Mouse (Mus musculus) heart, postnatal 14 days (tissue): Measurements from ENCODE around the gene Rnps1. TPM values are rescaled to one million over a fixed set of nuclear protein-coding genes. Genes with fewer than 3 reads are reported as not detected.
"Not testable (repeated sequence)": the region's sequence is repeated elsewhere in the genome, so short reads cannot be mapped to it uniquely, and the experiment has no call there.

ENCODE experiments used
- DNase-seq, 2 experiments: peaks; one replicate each; pipeline ENCODE4 v3.0.0; 2021 to 2022
- intact Hi-C: fragments of 180-260 bp; cut with DNase I; formaldehyde crosslinking; loops from one replicate; pipeline ENCODE4 v1.15.1; 2025
- long read RNA-seq, 2 experiments: library from polyadenylated mRNA; stranded (forward); transcript quantifications; one replicate each; pipeline ENCODE4 v2.0.0; 2021
- total RNA-seq, 2 experiments: library from RNA; stranded (reverse); gene quantifications; 2 replicates each; pipeline ENCODE4 v1.2.3; 2021

Gene Rnps1
- 10 to 100 TPM; 69.6 to 73.5 TPM for total RNA-seq
- long read RNA-seq, experiment 1, transcript Rnps1-203 (9 exons, 1,920 nt), result minor isoform, 36 of 115 reads
- long read RNA-seq, experiment 1, transcript Rnps1-201 (8 exons, 1,816 nt), result major isoform, 37 of 115 reads
- long read RNA-seq, experiment 1, transcript Rnps1-202 (7 exons, 1,646 nt), result minor isoform, 24 of 115 reads
- long read RNA-seq, experiment 1, partial matches to known transcripts, result 6 of 115 reads
- long read RNA-seq, experiment 1, other reads (novel, unspliced or antisense), result 3 of 115 reads
- long read RNA-seq, experiment 2, transcript Rnps1-202 (7 exons, 1,646 nt), result minor isoform, 29 of 97 reads
- long read RNA-seq, experiment 2, transcript Rnps1-203 (9 exons, 1,920 nt), result minor isoform, 24 of 97 reads
- long read RNA-seq, experiment 2, transcript Rnps1-201 (8 exons, 1,816 nt), result major isoform, 30 of 97 reads
- long read RNA-seq, experiment 2, partial matches to known transcripts, result 6 of 97 reads
- long read RNA-seq, experiment 2, other reads (novel, unspliced or antisense), result 4 of 97 reads

- intact Hi-C loops, result no loop called here
- peak; percentile 92 to 95 for DNase-seq
Observed at GRCm38 (mm10) chr17:24414230-24414976, at the start of gene Rnps1. Rnps1 (plus strand) TSS chr17:24414565.

GRCm38 (mm10) chr17:24365863-24366262, 48.5 kb upstream of the Rnps1 start:
- intact Hi-C loops, result no loop called here
- no peak for DNase-seq

- intact Hi-C loops, result no loop called here
- DNase-seq, result no peak
Observed at GRCm38 (mm10) chr17:24375094-24375712, 39.2 kb upstream of the Rnps1 start.

GRCm38 (mm10) chr17:24375886-24376285, 38.5 kb upstream of the Rnps1 start:
- DNase-seq, result no peak
- intact Hi-C loops, result no loop called here

GRCm38 (mm10) chr17:24378496-24378895, 35.9 kb upstream of the Rnps1 start:
- intact Hi-C loops, result no loop called here
- no peak for DNase-seq

GRCm38 (mm10) chr17:24383789-24384188, 30.6 kb upstream of the Rnps1 start:
- DNase-seq, result no peak
- intact Hi-C loops, result no loop called here

GRCm38 (mm10) chr17:24388711-24389110, 25.7 kb upstream of the Rnps1 start:
- no peak for DNase-seq
- intact Hi-C loops, result no loop called here

GRCm38 (mm10) chr17:24389865-24390264, 24.5 kb upstream of the Rnps1 start:
- DNase-seq, result peak; percentile 62 to 72
- intact Hi-C loops, result loop anchor here (1.0 to 2.0 kb wide), 2 partner anchors 217 to 237 kb away; no protein-coding TSS in a partner anchor

GRCm38 (mm10) chr17:24391149-24391548, 23.2 kb upstream of the Rnps1 start:
- intact Hi-C loops, result loop anchor here (2.0 kb wide), 1 partner anchor 238 kb away; no protein-coding TSS in a partner anchor
- DNase-seq, result peak in 1 of 2 experiments; percentile 10

- intact Hi-C loops, result no loop called here
Observed at GRCm38 (mm10) chr17:24393527-24393926, 20.8 kb upstream of the Rnps1 start.

GRCm38 (mm10) chr17:24394456-24394855, 19.9 kb upstream of the Rnps1 start:
- intact Hi-C loops, result no loop called here

More at GRCm38 (mm10) chr17:24393527-24393926, 20.8 kb upstream of the Rnps1 start:
- DNase-seq, result no peak

GRCm38 (mm10) chr17:24402371-24402770, 12.0 kb upstream of the Rnps1 start:
- intact Hi-C loops, result no loop called here
- no peak for DNase-seq

More at GRCm38 (mm10) chr17:24394456-24394855, 19.9 kb upstream of the Rnps1 start:
- peak; percentile 14 to 17 for DNase-seq

GRCm38 (mm10) chr17:24407116-24407803, 7.1 kb upstream of the Rnps1 start:
- intact Hi-C loops, result no loop called here
- no peak for DNase-seq

GRCm38 (mm10) chr17:24413557-24414211, 681 bp upstream of the Rnps1 start:
- intact Hi-C loops, result no loop called here
- DNase-seq, result peak; percentile 14 to 30

- intact Hi-C loops, result no loop called here
- DNase-seq, result no peak
Observed at GRCm38 (mm10) chr17:24415011-24415410, 646 bp downstream of the Rnps1 start.

GRCm38 (mm10) chr17:24416051-24416652, 1.8 kb downstream of the Rnps1 start:
- no peak for DNase-seq
- intact Hi-C loops, result no loop called here

GRCm38 (mm10) chr17:24423114-24423513, 8.7 kb downstream of the Rnps1 start:
- intact Hi-C loops, result no loop called here
- DNase-seq, result no peak

GRCm38 (mm10) chr17:24424489-24424888, 10.1 kb downstream of the Rnps1 start:
- intact Hi-C loops, result no loop called here
- DNase-seq, result no peak

- DNase-seq, intact Hi-C loops: not testable (repeated sequence)
Observed at GRCm38 (mm10) chr17:24425326-24425725, 11.0 kb downstream of the Rnps1 start.
